Mouse (Mus musculus) right cerebral cortex, postnatal 36 days (tissue): ENCODE measurements around the gene Ltc4s.

Experiments used
- DNase-seq, 2 experiments: peaks; one replicate each; pipeline ENCODE4 v3.0.0; 2022; ENCODE audit warnings: low spot score in 2 of 2, mixed read lengths in 1 of 2

The Ltc4s gene

GRCm38 (mm10) chr11:50248473-50249171, 10.2 kb upstream of the Ltc4s start:
- no peak for DNase-seq

- DNase-seq, result no peak
Measured at GRCm38 (mm10) chr11:50245269-50245668, 6.9 kb upstream of the Ltc4s start.

GRCm38 (mm10) chr11:50243926-50244325, 5.5 kb upstream of the Ltc4s start:
- DNase-seq, result no peak

GRCm38 (mm10) chr11:50240235-50240911, 2.0 kb upstream of the Ltc4s start:
- DNase-seq, result no peak

GRCm38 (mm10) chr11:50238821-50239791, 690 bp upstream of the Ltc4s start:
- no peak for DNase-seq

GRCm38 (mm10) chr11:50236937-50237835, 1.2 kb downstream of the Ltc4s start:
- no peak for DNase-seq

GRCm38 (mm10) chr11:50236540-50236936, 1.9 kb downstream of the Ltc4s start:
- peak; percentile 72 for DNase-seq

- no peak for DNase-seq
Measured at GRCm38 (mm10) chr11:50234606-50235005, 3.8 kb downstream of the Ltc4s start.

GRCm38 (mm10) chr11:50233993-50234392, 4.4 kb downstream of the Ltc4s start:
- no peak for DNase-seq

GRCm38 (mm10) chr11:50233022-50233421, 5.4 kb downstream of the Ltc4s start:
- DNase-seq, result no peak

GRCm38 (mm10) chr11:50231411-50231810, 7.0 kb downstream of the Ltc4s start:
- DNase-seq, result peak in 1 of 2 experiments; percentile 59

- DNase-seq, result no peak
Measured at GRCm38 (mm10) chr11:50230481-50231304, 7.7 kb downstream of the Ltc4s start.

- DNase-seq, result no peak
Measured at GRCm38 (mm10) chr11:50229252-50229910, 9.0 kb downstream of the Ltc4s start.

GRCm38 (mm10) chr11:50228772-50229171, 9.6 kb downstream of the Ltc4s start:
- DNase-seq, result no peak

- DNase-seq, result no peak
Measured at GRCm38 (mm10) chr11:50227736-50228135, 10.7 kb downstream of the Ltc4s start.

- DNase-seq, result no peak
Measured at GRCm38 (mm10) chr11:50227226-50227625, 11.2 kb downstream of the Ltc4s start.

GRCm38 (mm10) chr11:50226406-50226805, 12.0 kb downstream of the Ltc4s start:
- no peak for DNase-seq

GRCm38 (mm10) chr11:50225611-50226378, 12.6 kb downstream of the Ltc4s start:
- no peak for DNase-seq
